Mouse (Mus musculus) erythroblast, embryonic 14.5 days (primary cell): Measurements from ENCODE around the gene Lsm12. TPM values are rescaled to one million over a fixed set of nuclear protein-coding genes. Genes with fewer than 3 reads are reported as not detected.

ENCODE experiments used
- H3K27me3 ChIP-seq: 2 replicates; pipeline ENCODE4 v1.6.1; 2012; ENCODE audit warnings: inconsistent platforms; ENCODE audit not compliant: control insufficient read depth
- H3K36me3 ChIP-seq: 2 replicates; pipeline ENCODE4 v1.6.1; 2012; ENCODE audit warnings: mild to moderate bottlenecking, inconsistent platforms; ENCODE audit not compliant: control insufficient read depth
- H3K4me1 ChIP-seq: 2 replicates; pipeline ENCODE4 v1.6.1; 2012; ENCODE audit warnings: inconsistent platforms; ENCODE audit not compliant: control insufficient read depth
- H3K4me3 ChIP-seq: replicated peaks from 2 replicates; pipeline ENCODE3; 2012; ENCODE audit warnings: moderate library complexity, mild to moderate bottlenecking, inconsistent platforms
- H3K9me3 ChIP-seq: 2 replicates; pipeline ENCODE4 v1.6.1; 2012; ENCODE audit warnings: low read length, inconsistent platforms, mixed read lengths; ENCODE audit not compliant: control insufficient read depth
- GATA1 ChIP-seq: IDR thresholded peaks from 2 replicates; pipeline ENCODE4 v1.6.1; 2012; ENCODE audit warnings: low read length, inconsistent platforms, mixed read lengths
- TAL1 ChIP-seq: IDR thresholded peaks from 3 replicates; pipeline ENCODE4 v1.6.1; 2012; ENCODE audit warnings: low read length, inconsistent platforms, mixed read lengths
- polyA plus RNA-seq: library from polyadenylated mRNA; stranded (reverse); fragments of >175 nt; gene quantifications from 2 replicates; pipeline ENCODE4 v1.2.3, GENCODE M21; 2012

The Lsm12 gene
- 8.9 TPM in 2 replicates for polyA plus RNA-seq

DNA sequence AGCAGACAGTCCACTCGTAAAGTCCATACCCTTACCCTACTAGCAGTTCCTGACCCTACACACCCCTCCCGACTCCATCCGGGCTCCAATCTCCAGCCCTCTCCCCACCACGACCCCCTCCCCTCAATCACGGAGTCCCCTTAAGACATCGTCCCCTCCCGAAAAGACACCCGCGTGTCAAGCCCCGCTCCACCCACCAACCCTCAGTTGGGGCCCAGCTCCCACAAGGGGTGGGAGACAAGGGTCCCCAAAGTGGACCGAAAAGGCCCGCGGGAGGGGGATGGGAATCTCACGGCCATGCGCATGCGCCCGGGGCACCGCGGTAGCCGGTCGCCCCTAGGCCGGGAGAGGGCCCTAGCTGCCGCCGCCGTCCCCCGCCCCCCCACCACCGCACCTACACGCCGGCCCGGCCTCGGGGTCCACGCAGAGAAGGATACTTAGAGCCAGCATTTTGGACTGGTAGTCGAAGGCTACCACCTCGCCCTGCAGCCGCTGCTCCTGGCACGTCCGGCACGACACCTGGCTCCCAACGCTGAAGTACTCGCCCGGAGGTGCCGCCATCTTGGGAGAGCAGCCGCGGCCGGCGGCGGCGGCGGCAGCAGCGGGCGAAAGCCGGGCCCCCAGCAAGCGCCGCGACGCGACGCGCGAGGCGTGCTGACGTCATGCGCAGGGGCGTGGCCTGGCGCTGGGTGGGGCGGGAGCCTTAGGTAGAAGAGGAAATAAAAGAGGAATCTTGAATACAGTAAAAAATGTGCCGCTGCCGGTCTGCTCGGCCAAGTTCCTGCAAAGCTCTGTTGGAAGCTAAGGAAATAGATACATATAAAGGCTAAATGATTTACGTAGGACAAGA, at the start of gene Lsm12:
Gene Lsm12 (minus strand): TSS at position 651 of the 850 bp plus-strand sequence.
- Histone ChIP-seq H3K9me3 (no peaks in the 10 kb centered on the region), H3K27me3 (no peaks in the 10 kb centered on the region), H3K36me3 (peaks cover 35% of the 10 kb centered on the region), H3K4me3 (peak within 1 kb of the TSS; percentile 97), H3K4me1 (peaks cover 46% of the 10 kb centered on the region)
- TF ChIP-seq GATA1 (no peak), TAL1 (no peak)

GRCm38 (mm10) chr11:102230006-102230741, 45.1 kb upstream of the Lsm12 start, which contains the start of gene Hdac5:
Hdac5 (minus strand) TSS chr11:102230166.
- H3K4me3 ChIP-seq, result peak within 1 kb of the TSS; percentile 81
- no peaks in the 10 kb centered on the region for H3K36me3 ChIP-seq
- peaks cover 71% of the 10 kb centered on the region for H3K27me3 ChIP-seq
- no peaks in the 10 kb centered on the region for H3K9me3 ChIP-seq
- TF ChIP-seq TAL1 (no peak), GATA1 (no peak)
- peaks cover 31% of the 10 kb centered on the region for H3K4me1 ChIP-seq

DNA sequence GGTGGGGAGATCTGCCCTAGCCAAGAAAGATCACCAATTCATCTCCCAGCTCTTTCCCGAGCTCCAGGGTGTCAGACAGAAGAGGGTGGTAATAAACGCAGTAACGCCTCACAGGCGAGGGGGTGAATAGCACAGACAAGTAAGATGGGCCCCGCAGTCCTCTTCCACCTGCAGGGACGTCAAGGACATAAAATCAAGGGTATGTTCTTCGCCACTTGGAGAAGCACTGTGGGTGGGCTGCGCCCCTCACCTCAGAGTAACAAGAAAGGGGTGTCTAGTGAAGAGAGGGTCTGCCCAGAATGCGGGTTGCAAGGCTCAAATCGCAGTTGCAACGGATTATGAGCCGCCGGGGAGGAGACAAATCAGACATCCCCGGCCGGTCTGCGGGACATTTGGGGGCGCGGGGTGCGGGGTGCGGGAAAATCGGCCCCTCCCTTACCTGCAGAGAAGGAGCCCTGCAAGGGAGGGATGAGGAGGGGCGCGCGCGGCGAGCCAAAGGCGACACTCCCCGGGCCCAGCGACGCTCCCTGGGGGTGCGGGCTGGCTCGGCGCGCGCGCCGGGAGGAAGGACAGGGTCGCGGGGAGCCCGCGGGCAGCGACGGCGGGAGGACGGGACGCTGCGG, 44.3 kb upstream of the Lsm12 start:
- no peak for TF ChIP-seq GATA1
- Histone ChIP-seq H3K27me3 (peaks cover 76% of the 10 kb centered on the region), H3K4me3 (peak overlapping the region; percentile 81), H3K36me3 (no peaks in the 10 kb centered on the region), H3K9me3 (no peaks in the 10 kb centered on the region), H3K4me1 (peaks cover 39% of the 10 kb centered on the region)

GRCm38 (mm10) chr11:102228646-102229268, 43.7 kb upstream of the Lsm12 start:
- H3K4me1 ChIP-seq, result peaks cover 46% of the 10 kb centered on the region
- H3K4me3 ChIP-seq, result peak overlapping the region; percentile 81
- peaks cover 80% of the 10 kb centered on the region for H3K27me3 ChIP-seq
- H3K36me3 ChIP-seq, result no peaks in the 10 kb centered on the region
- H3K9me3 ChIP-seq, result no peaks in the 10 kb centered on the region
- TF ChIP-seq TAL1 (no peak), GATA1 (no peak)

DNA sequence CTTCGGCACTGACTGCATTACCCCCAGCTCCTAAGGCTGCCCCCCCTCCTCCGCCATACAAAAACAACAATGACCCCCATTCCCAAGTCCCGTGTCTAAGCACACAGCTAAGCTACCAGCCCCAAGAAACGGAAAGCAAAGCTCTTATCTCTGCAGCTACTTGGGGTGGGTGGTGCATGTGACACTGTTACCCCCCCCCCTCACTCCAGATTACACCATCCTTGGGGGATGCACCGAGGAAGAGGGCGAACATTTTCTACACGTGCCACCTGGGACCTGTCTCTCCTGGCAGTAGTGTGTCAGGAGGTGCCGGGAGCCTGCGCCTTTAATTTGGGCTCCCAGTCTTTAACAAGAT, 43.1 kb upstream of the Lsm12 start:
- Histone ChIP-seq H3K4me1 (peaks cover 51% of the 10 kb centered on the region), H3K4me3 (peak overlapping the region; percentile 36), H3K27me3 (peaks cover 86% of the 10 kb centered on the region), H3K36me3 (no peaks in the 10 kb centered on the region), H3K9me3 (no peaks in the 10 kb centered on the region)
- TF ChIP-seq GATA1 (no peak), TAL1 (no peak)

- Histone ChIP-seq H3K4me3 (peak overlapping the region; percentile 36), H3K9me3 (no peaks in the 10 kb centered on the region), H3K4me1 (peaks cover 51% of the 10 kb centered on the region), H3K36me3 (no peaks in the 10 kb centered on the region), H3K27me3 (peaks cover 80% of the 10 kb centered on the region)
- TF ChIP-seq TAL1, result no peak
- TF ChIP-seq GATA1, result no peak
Observed at GRCm38 (mm10) chr11:102227270-102228190, 42.4 kb upstream of the Lsm12 start.

GRCm38 (mm10) chr11:102226067-102226978, 41.2 kb upstream of the Lsm12 start:
- TF ChIP-seq GATA1, result no peak
- TF ChIP-seq TAL1, result no peak
- Histone ChIP-seq H3K27me3 (peaks cover 82% of the 10 kb centered on the region), H3K4me1 (peaks cover 51% of the 10 kb centered on the region), H3K36me3 (no peaks in the 10 kb centered on the region), H3K9me3 (no peaks in the 10 kb centered on the region), H3K4me3 (no peak overlapping the region)
